In genomic region chr10:13641750-13642149, GRCm38 (mm10) we compare ENCODE assay signal across 9 mouse cellular contexts.
DNase-seq lines count a peak whose midpoint lies in the region; ATAC-seq and TF ChIP-seq lines count a peak whose summit lies in the region.
"Had no signal": no experiment of that assay in that cellular context is flagged by ENCODE, and none has a peak within 500 bp of the region (broad histone marks: within the 10 kb centered on the region; RNA-seq: fewer than 3 reads in every experiment).

No protein-coding gene starts in this region.

- TF ChIP-seq POLR2A in thymus, adult 2 months (IDR thresholded peaks at IDR 0.05; ENCODE audit: control insufficient read depth, extremely low read depth, insufficient read depth, low read length, poor library complexity): no peak

- TF ChIP-seq CTCF in liver, embryonic 14.5 days (IDR thresholded peaks at IDR 0.05; ENCODE audit: low read depth): peak; percentile 20; the same call in 1 of the 2 replicates
- no peak for TF ChIP-seq CTCF in thymus, adult 2 months (IDR thresholded peaks at IDR 0.05; ENCODE audit: borderline replicate concordance, control insufficient read depth, extremely low read depth, insufficient read depth, low read length, poor library complexity)

- ATAC-seq in CD4-positive, CD25-positive, alpha-beta regulatory T cell, adult 4 months: no peak
- ATAC-seq in liver, embryonic 14.5 days (ENCODE audit: insufficient read depth): no peak
- ATAC-seq in liver, embryonic 12.5 days: no peak

- intact Hi-C loops in heart, postnatal 36 days (cut with DNase I): no loop called here
- intact Hi-C loops in heart, postnatal 25 days (cut with DNase I): no loop called here

- H3K36me3 ChIP-seq in liver, embryonic 14.5 days (replicated peaks; ENCODE audit: control insufficient read depth, insufficient read depth, low read depth): no peaks in the 10 kb centered on the region
- no peaks in the 10 kb centered on the region for H3K36me3 ChIP-seq in liver, embryonic 12.5 days
- no peaks in the 10 kb centered on the region for H3K36me3 ChIP-seq in thymus, adult 2 months (ENCODE audit: control insufficient read depth, insufficient read depth, low read length)

- TF ChIP-seq EP300 in liver, embryonic 14.5 days (IDR thresholded peaks at IDR 0.05; ENCODE audit: low read depth): no peak

- no peak overlapping the region for H3K4me3 ChIP-seq in liver, embryonic 14.5 days (ENCODE audit: insufficient read depth in 1 of 2, low read depth in 2 of 2, low read length in 2 of 2)
- H3K4me3 ChIP-seq in liver, embryonic 12.5 days: no peak overlapping the region
- H3K4me3 ChIP-seq in thymus, adult 2 months (ENCODE audit: control insufficient read depth, insufficient read depth, low read length): no peak overlapping the region

- no peaks in the 10 kb centered on the region for H3K4me1 ChIP-seq in liver, embryonic 14.5 days (replicated peaks; ENCODE audit: control insufficient read depth in 2 of 2, insufficient read depth in 2 of 2, low read length in 1 of 2)
- H3K4me1 ChIP-seq in liver, embryonic 12.5 days: no peaks in the 10 kb centered on the region
- no peaks in the 10 kb centered on the region for H3K4me1 ChIP-seq in thymus, adult 2 months (replicated peaks; ENCODE audit: control insufficient read depth, insufficient read depth, low read length)

- DNase-seq in CD4-positive, CD25-positive, alpha-beta regulatory T cell, adult 2 months (ENCODE audit: low read depth, low spot score): peak; percentile 49
- no peak for DNase-seq in liver, embryonic 14.5 days (ENCODE audit: low read depth in 3 of 3, low spot score in 3 of 3)
- peak; percentile 15 to 43 for DNase-seq in kidney, postnatal 4 days
- peak; percentile 29 for DNase-seq in thymus, adult 2 months
- no peak for DNase-seq in heart, postnatal 36 days
- DNase-seq in heart, postnatal 25 days (ENCODE audit: low spot score): no peak
- DNase-seq: gastrocnemius, postnatal 36 days had no signal

- WGBS in liver, embryonic 14.5 days (ENCODE audit: insufficient replicate concordance): 17% methylated on average over 7 of the region's 7 CpGs
- whole genome bisulfite sequencing in liver, embryonic 12.5 days (ENCODE audit: insufficient replicate concordance): 21% methylated on average over 7 of the region's 7 CpGs
- 20% methylated on average over 7 of the region's 7 CpGs for WGBS in thymus, adult 2 months

- H3K9ac ChIP-seq in liver, embryonic 14.5 days (replicated peaks): no peak overlapping the region
- H3K9ac ChIP-seq in liver, embryonic 12.5 days: no peak overlapping the region

- H3K9me3 ChIP-seq in liver, embryonic 14.5 days (ENCODE audit: control insufficient read depth, low read length): no peaks in the 10 kb centered on the region
- H3K9me3 ChIP-seq in liver, embryonic 12.5 days (replicated peaks): no peaks in the 10 kb centered on the region

- no peak overlapping the region for H3K27ac ChIP-seq in liver, embryonic 14.5 days
- no peak overlapping the region for H3K27ac ChIP-seq in liver, embryonic 12.5 days
- H3K27ac ChIP-seq in thymus, adult 2 months (ENCODE audit: control insufficient read depth, insufficient read depth, low read length): no peak overlapping the region

- no peak overlapping the region for H3K4me2 ChIP-seq in liver, embryonic 14.5 days (ENCODE audit: low read depth)
- no peak overlapping the region for H3K4me2 ChIP-seq in liver, embryonic 12.5 days

- H3K27me3 ChIP-seq in liver, embryonic 14.5 days (ENCODE audit: control insufficient read depth, insufficient read depth, low read length): no peaks in the 10 kb centered on the region
- H3K27me3 ChIP-seq in liver, embryonic 12.5 days (replicated peaks): no peaks in the 10 kb centered on the region
- no peaks in the 10 kb centered on the region for H3K27me3 ChIP-seq in thymus, adult 2 months (ENCODE audit: control insufficient read depth, insufficient read depth, low read length)

Comparison
In these comparisons a context has a peak if more than half of its experiments do, and no peak if none do; other contexts are left out.
1. DNase-seq: peak in CD4-positive, CD25-positive, alpha-beta regulatory T cell, adult 2 months (single experiment), kidney, postnatal 4 days (2 of 2) and thymus, adult 2 months (single experiment); none in liver, embryonic 14.5 days (0 of 3), heart, postnatal 36 days (0 of 2) and heart, postnatal 25 days (single experiment).